Mouse (Mus musculus) large intestine, adult 2 months (tissue): ENCODE data around the gene Spaar. TPM values are rescaled to one million over a fixed set of nuclear protein-coding genes. Genes with fewer than 3 reads are reported as not detected.

Experiments
- DNase-seq: peaks from one replicate; pipeline ENCODE4 v3.0.0-alpha.2; 2012; ENCODE audit warnings: low read depth, low spot score
- WGBS: fragments of 180-500 bp; shearing (Covaris S2); methylation state at CpG from one replicate; pipeline ENCODE4 v1.1.7; 2018; 5-methylcytosine and 5-hydroxymethylcytosine counted together
- polyA plus RNA-seq: library from polyadenylated mRNA; depleted of rRNA; stranded (reverse); fragments of >200 nt; gene quantifications from 2 replicates; pipeline ENCODE4 v1.2.3, GENCODE M21; 2012; rRNA removed

The Spaar gene
- 0.68 and 1.5 TPM in 2 replicates for polyA plus RNA-seq

- no peak for DNase-seq
- 53% methylated on average over 14 of the region's 14 CpGs for whole genome bisulfite sequencing
Measured at GRCm38 (mm10) chr4:43729794-43730550, at the start of gene Spaar. Gene Spaar (plus strand): TSS chr4:43730034.

- no peak for DNase-seq
- WGBS: 92% methylated on average over 17 of the region's 17 CpGs
Measured at GRCm38 (mm10) chr4:43690021-43690420, 39.8 kb upstream of the Spaar start.

GRCm38 (mm10) chr4:43691026-43691425, 38.8 kb upstream of the Spaar start:
- DNase-seq: no peak
- 70% methylated on average over 5 of the region's 5 CpGs for WGBS

- no peak for DNase-seq
- 55% methylated on average over 5 of the region's 5 CpGs for WGBS
Measured at GRCm38 (mm10) chr4:43693806-43694241, 36.0 kb upstream of the Spaar start.

GRCm38 (mm10) chr4:43694439-43695248, 35.2 kb upstream of the Spaar start:
- DNase-seq: no peak
- 87% methylated on average over 1 of the region's 1 CpGs for WGBS

- no peak for DNase-seq
- 4% methylated on average over 9 of the region's 9 CpGs for WGBS
Measured at GRCm38 (mm10) chr4:43695249-43695671, 34.6 kb upstream of the Spaar start.

- whole genome bisulfite sequencing: 92% methylated on average over 13 of the region's 13 CpGs
Measured at GRCm38 (mm10) chr4:43696561-43696960, 33.3 kb upstream of the Spaar start.

GRCm38 (mm10) chr4:43700707-43701106, 29.1 kb upstream of the Spaar start, which contains the start of gene Olfr70:
Gene Olfr70 (minus strand): TSS chr4:43700807.
- DNase-seq: no peak
- WGBS: 71% methylated on average over 6 of the region's 6 CpGs

More at GRCm38 (mm10) chr4:43696561-43696960, 33.3 kb upstream of the Spaar start:
- DNase-seq: no peak

GRCm38 (mm10) chr4:43703439-43703838, 26.4 kb upstream of the Spaar start:
- no peak for DNase-seq
- WGBS: 76% methylated on average over 6 of the region's 6 CpGs

GRCm38 (mm10) chr4:43703851-43704250, 26.0 kb upstream of the Spaar start:
- WGBS: 55% methylated on average over 8 of the region's 8 CpGs
- no peak for DNase-seq

GRCm38 (mm10) chr4:43705991-43706390, 23.8 kb upstream of the Spaar start:
- 67% methylated on average over 13 of the region's 13 CpGs for WGBS
- DNase-seq: no peak

GRCm38 (mm10) chr4:43709869-43710268, 20.0 kb upstream of the Spaar start, which contains the start of gene Olfr71:
Gene Olfr71 (minus strand): TSS chr4:43710255.
- 33% methylated on average over 6 of the region's 6 CpGs for WGBS
- no peak for DNase-seq

GRCm38 (mm10) chr4:43711821-43712220, 18.0 kb upstream of the Spaar start:
- DNase-seq: no peak
- WGBS: 1% methylated on average over 2 of the region's 2 CpGs

- WGBS: 22% methylated on average over 7 of the region's 7 CpGs
- DNase-seq: no peak
Measured at GRCm38 (mm10) chr4:43713652-43714219, 16.1 kb upstream of the Spaar start.

- WGBS: 55% methylated on average over 13 of the region's 16 CpGs
- no peak for DNase-seq
Measured at GRCm38 (mm10) chr4:43720491-43721228, 9.2 kb upstream of the Spaar start.

GRCm38 (mm10) chr4:43722191-43722590, 7.6 kb upstream of the Spaar start:
- WGBS: 86% methylated on average over 4 of the region's 4 CpGs
- DNase-seq: no peak

GRCm38 (mm10) chr4:43724764-43725163, 5.1 kb upstream of the Spaar start:
- WGBS: 40% methylated on average over 1 of the region's 1 CpGs
- no peak for DNase-seq

- no peak for DNase-seq
- WGBS: 45% methylated on average over 12 of the region's 12 CpGs
Measured at GRCm38 (mm10) chr4:43726228-43726993, 3.4 kb upstream of the Spaar start.

- DNase-seq: peak; percentile 35
- WGBS: 15% methylated on average over 3 of the region's 3 CpGs
Measured at GRCm38 (mm10) chr4:43726995-43727394, 2.8 kb upstream of the Spaar start, which contains the start of gene Hrct1. Gene Hrct1 (plus strand): TSS chr4:43727188.
